Mouse (Mus musculus) bone marrow macrophage, adult 2 months (primary cell): ENCODE measurements at regions not wholly inside any gene's neighbourhood (a gene's known extent, or its start where the extent isn't known, plus 50 kb on each side); places are given as distances from the start of the nearest gene placed in this dataset.

Experiments used
- CTCF ChIP-seq: IDR thresholded peaks from 2 replicates; pipeline ENCODE4 v1.5.1; 2012; ENCODE audit warnings: low read depth, mild to moderate bottlenecking, low read length, moderate library complexity
- POLR2A ChIP-seq: IDR thresholded peaks from 2 replicates; pipeline ENCODE4 v1.6.1; 2012; ENCODE audit warnings: mild to moderate bottlenecking, low read depth, low read length, borderline replicate concordance

GRCm38 (mm10) chr5:64597021-64597420 lies 206.2 kb upstream of the Klf3 start:
- TF ChIP-seq CTCF (no peak), POLR2A (no peak)
